Mouse (Mus musculus) olfactory bulb, adult 2 months (tissue): ENCODE measurements around the gene Stat2.

Experiments
- CTCF ChIP-seq: fragments of 200-500 bp; IDR thresholded peaks from 2 replicates; pipeline ENCODE4 v1.5.1; 2012; ENCODE audit warnings: low read depth, mild to moderate bottlenecking, low read length, moderate library complexity; ENCODE audit not compliant: insufficient read depth
- POLR2A ChIP-seq: fragments of 200-500 bp; IDR thresholded peaks from 2 replicates; pipeline ENCODE4 v1.6.1; 2012; ENCODE audit warnings: mild to moderate bottlenecking, low read depth, low read length, moderate library complexity; ENCODE audit not compliant: insufficient read depth

GRCm38 (mm10) chr10:128253677-128254255 lies 16.6 kb upstream of the Stat2 start, which contains the start of gene Apon:
- TF ChIP-seq CTCF: no peak
- TF ChIP-seq POLR2A: no peak
